In genomic region chr11:4209556-4209955, GRCm38 (mm10) we compare ENCODE assay signal across 17 mouse cellular contexts. TPM values are rescaled to one million over a fixed set of nuclear protein-coding genes. Genes with fewer than 3 reads are reported as not detected.
DNase-seq lines count a peak whose midpoint lies in the region; ATAC-seq and TF ChIP-seq lines count a peak whose summit lies in the region.
"Had no signal": no experiment of that assay in that cellular context is flagged by ENCODE, and none has a peak within 500 bp of the region (broad histone marks: within the 10 kb centered on the region; RNA-seq: fewer than 3 reads in every experiment).

No protein-coding gene starts in this region.

- no peak overlapping the region for H3K27ac ChIP-seq in heart, embryonic 10.5 days
- H3K27ac ChIP-seq: forebrain, embryonic 10.5 days; limb, embryonic 13.5 days had no signal

- POLR2A ChIA-PET in Patski (lab: Charles Lee), result interaction anchor here (0.5 kb wide), 1 partner anchor 9 kb away, joined by 3 read pairs; no protein-coding TSS in a partner anchor

- H3K9me3 ChIP-seq in heart, embryonic 10.5 days, result no peaks in the 10 kb centered on the region
- H3K9me3 ChIP-seq: forebrain, embryonic 10.5 days; limb, embryonic 13.5 days had no signal

- peaks cover 12% of the 10 kb centered on the region for H3K4me1 ChIP-seq in heart, embryonic 10.5 days
- H3K4me1 ChIP-seq in lung, adult 2 months (ENCODE audit: control insufficient read depth, insufficient read depth, low read length), result peaks cover 30% of the 10 kb centered on the region
- H3K4me1 ChIP-seq: forebrain, embryonic 10.5 days; limb, embryonic 13.5 days had no signal

- in situ Hi-C loops in Patski (cut with MboI; ENCODE audit: low pct_unique_long_range_greater_than_20kb), result no loop called here

- TF ChIP-seq CTCF in lung, adult 2 months (IDR thresholded peaks at IDR 0.05; ENCODE audit: insufficient read depth, low read length), result peak; percentile 54; the same call in 1 of the 2 replicates
- TF ChIP-seq CTCF in Patski (IDR thresholded peaks at IDR 0.05), result peak; percentile 88

- no peaks in the 10 kb centered on the region for H3K27me3 ChIP-seq in heart, embryonic 10.5 days (ENCODE audit: insufficient read depth, poor library complexity, severe bottlenecking)
- H3K27me3 ChIP-seq in Patski, result no peaks in the 10 kb centered on the region
- H3K27me3 ChIP-seq: limb, embryonic 13.5 days had no signal

- peaks cover 53% of the 10 kb centered on the region for H3K36me3 ChIP-seq in heart, embryonic 10.5 days

- TF ChIP-seq POLR2A in lung, adult 2 months (IDR thresholded peaks at IDR 0.05; ENCODE audit: borderline replicate concordance, extremely low read depth, low read depth, low read length), result no peak

- no peak overlapping the region for H3K4me3 ChIP-seq in heart, embryonic 10.5 days
- H3K4me3 ChIP-seq in lung, adult 2 months (replicated peaks; ENCODE audit: extremely low read depth, low read depth, low read length), result no peak overlapping the region
- H3K4me3 ChIP-seq: forebrain, embryonic 10.5 days; limb, embryonic 13.5 days had no signal

- peak; percentile 37 for DNase-seq in heart, postnatal 4 days
- no peak for DNase-seq in heart, embryonic 10.5 days (ENCODE audit: low spot score)
- DNase-seq in lung, adult 2 months, result no peak
- no peak for DNase-seq in lung, postnatal 25 days (ENCODE audit: low spot score)
- peak; percentile 27 for DNase-seq in CD4-positive helper T cell, adult 2 months (ENCODE audit: low read depth, low spot score)
- DNase-seq in Patski (ENCODE audit: low read depth, low spot score), result no peak
- no peak for DNase-seq in layer of hippocampus, postnatal 10 days (ENCODE audit: low spot score in 2 of 2)
- no peak for DNase-seq in frontal cortex, adult 2 months (ENCODE audit: extremely low spot score in 1 of 2, low spot score in 1 of 2)
- DNase-seq: adrenal gland, postnatal 14 days; cerebellum, adult 11 months; gastrocnemius, postnatal 14 days; heart, postnatal 14 days; layer of hippocampus, postnatal 36 days; right cerebral cortex, postnatal 14 days had no signal

- ATAC-seq in Patski, result no peak
- ATAC-seq: intestine, embryonic 16.5 days had no signal

- WGBS in heart, embryonic 10.5 days, result 76% methylated on average over 5 of the region's 5 CpGs
- WGBS in lung, adult 2 months, result 75% methylated on average over 5 of the region's 5 CpGs

- CTCF ChIA-PET in Patski (lab: Charles Lee), result interaction anchor here (1.5 to 3.1 kb wide), 4 partner anchors 10 to 75 kb away, joined by 4 to 19 read pairs (median 8); no protein-coding TSS in a partner anchor

RNA-seq across cellular contexts. Expression of gene Castor1, which starts 8.5 kb away (rescaled TPM):
- total RNA-seq in heart, postnatal 4 days (2021), result 1 to 10 TPM; 4.7 to 5.1 TPM
- polyA plus RNA-seq in heart, embryonic 10.5 days (2016; fragmentation: Nextera tagmentation; extraction: Ambion mirVana), result 1.5 and 1.7 TPM in 2 replicates
- polyA plus RNA-seq in lung, adult 2 months (2012; rRNA removed), result 23.3 and 26.2 TPM in 2 replicates
- 0.35 TPM for polyA plus RNA-seq in Patski (2021)
- total RNA-seq in layer of hippocampus, postnatal 10 days (2021), result 1 to 10 TPM; 4.0 to 5.5 TPM
- 4.5 and 5.2 TPM in 2 replicates for polyA plus RNA-seq in frontal cortex, adult 2 months (2012; rRNA removed)

RNA-seq across cellular contexts. Expression of gene Tbc1d10a, which starts 23.0 kb away (rescaled TPM):
- total RNA-seq in heart, postnatal 4 days (2021), result 10 to 100 TPM; 10.9 to 11.8 TPM
- 18.7 and 22.0 TPM in 2 replicates for polyA plus RNA-seq in heart, embryonic 10.5 days (2016; fragmentation: Nextera tagmentation; extraction: Ambion mirVana)
- 72.8 and 78.3 TPM in 2 replicates for polyA plus RNA-seq in lung, adult 2 months (2012; rRNA removed)
- polyA plus RNA-seq in Patski (2021), result 50.9 TPM
- 10 to 100 TPM; 28.4 to 31.1 TPM for total RNA-seq in layer of hippocampus, postnatal 10 days (2021)
- polyA plus RNA-seq in frontal cortex, adult 2 months (2012; rRNA removed), result 56.4 and 59.0 TPM in 2 replicates

RNA-seq across cellular contexts. Expression of gene Osm, which starts 26.7 kb away (rescaled TPM):
- total RNA-seq in heart, postnatal 4 days (2021), result under 1 TPM in 1 of 2 experiments, not detected in 1; 0.14 TPM
- polyA plus RNA-seq in heart, embryonic 10.5 days (2016; fragmentation: Nextera tagmentation; extraction: Ambion mirVana), result 0.05 and 0.06 TPM in 2 replicates
- polyA plus RNA-seq in lung, adult 2 months (2012; rRNA removed), result 1.0 and 1.3 TPM in 2 replicates
- polyA plus RNA-seq in Patski (2021), result not detected
- not detected for total RNA-seq in layer of hippocampus, postnatal 10 days (2021)
- 0.08 and 0.18 TPM in 2 replicates for polyA plus RNA-seq in frontal cortex, adult 2 months (2012; rRNA removed)
- total RNA-seq: adrenal gland, postnatal 14 days; gastrocnemius, postnatal 14 days; layer of hippocampus, postnatal 36 days had no signal
- polyA plus RNA-seq: forebrain, embryonic 10.5 days had no signal

RNA-seq across cellular contexts. Expression of gene Lif, which starts 47.8 kb away (rescaled TPM):
- total RNA-seq in heart, postnatal 4 days (2021), result 1 to 10 TPM; 1.8 to 2.0 TPM
- polyA plus RNA-seq in heart, embryonic 10.5 days (2016; fragmentation: Nextera tagmentation; extraction: Ambion mirVana), result 0.11 and 0.21 TPM in 2 replicates
- polyA plus RNA-seq in lung, adult 2 months (2012; rRNA removed), result 3.5 and 4.9 TPM in 2 replicates
- polyA plus RNA-seq in Patski (2021), result 31.3 TPM
- under 1 TPM; 0.59 to 0.71 TPM for total RNA-seq in layer of hippocampus, postnatal 10 days (2021)
- 0.36 TPM in 2 replicates for polyA plus RNA-seq in frontal cortex, adult 2 months (2012; rRNA removed)

RNA-seq across cellular contexts. Expression of gene Sf3a1, which starts 49.4 kb away (rescaled TPM):
- total RNA-seq in heart, postnatal 4 days (2021), result 10 to 100 TPM; 56.6 to 56.9 TPM
- 52.7 and 68.6 TPM in 2 replicates for polyA plus RNA-seq in heart, embryonic 10.5 days (2016; fragmentation: Nextera tagmentation; extraction: Ambion mirVana)
- 27.0 and 28.2 TPM in 2 replicates for polyA plus RNA-seq in lung, adult 2 months (2012; rRNA removed)
- 45.2 TPM for polyA plus RNA-seq in Patski (2021)
- 10 to 100 TPM; 61.1 to 72.9 TPM for total RNA-seq in layer of hippocampus, postnatal 10 days (2021)
- polyA plus RNA-seq in frontal cortex, adult 2 months (2012; rRNA removed), result 45.6 and 49.0 TPM in 2 replicates

Comparison
In these comparisons a context has a peak if more than half of its experiments do, and no peak if none do; other contexts are left out.
1. DNase-seq: peak in heart, postnatal 4 days (single experiment) and CD4-positive helper T cell, adult 2 months (single experiment); none in heart, embryonic 10.5 days (single experiment), lung, adult 2 months (single experiment), lung, postnatal 25 days (single experiment), Patski (single experiment), layer of hippocampus, postnatal 10 days (0 of 2) and frontal cortex, adult 2 months (0 of 2).